Mouse (Mus musculus) kidney, adult 9 months (tissue): ENCODE data around the gene Mrtfa.
A peak's percentile ranks its signal among the peaks of the same experiment; 100 is the strongest.
"Not testable (repeated sequence)": the region's sequence is repeated elsewhere in the genome, so short reads cannot be mapped to it uniquely, and the experiment has no call there.

Experiments used
- DNase-seq: peaks from one replicate; pipeline ENCODE4 v3.0.0; 2022

Gene Mrtfa

DNA sequence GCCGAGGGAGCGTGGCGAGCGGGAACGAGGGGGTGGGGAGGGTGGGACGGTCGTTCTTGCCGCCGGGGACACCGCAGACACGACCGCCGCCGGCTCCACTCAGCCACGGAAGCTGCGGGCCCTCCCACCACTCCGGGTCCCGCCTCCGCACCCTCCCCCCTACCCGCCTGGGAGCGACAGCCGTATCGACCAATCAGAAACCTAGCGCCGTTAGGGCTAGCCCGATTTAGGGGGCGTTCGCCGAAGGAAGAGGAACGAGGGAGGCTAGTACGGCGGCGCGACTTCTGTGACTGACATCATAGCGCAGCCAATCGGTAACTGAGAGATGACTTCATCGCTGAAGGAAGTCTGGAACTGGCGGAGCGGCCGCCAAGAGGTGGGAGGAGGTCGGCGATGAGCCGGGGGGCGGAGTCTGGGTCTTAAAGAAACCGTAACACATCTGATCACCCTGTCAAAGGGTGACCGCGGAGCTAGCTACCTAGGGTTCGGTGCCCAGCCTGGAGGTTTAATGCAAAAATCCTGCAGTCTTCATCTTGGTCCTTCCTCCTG is at the start of gene Mrtfa:
Gene Mrtfa (minus strand): TSS at position 128 of the 549 bp plus-strand sequence.
- peak; percentile 100 for DNase-seq

- no peak for DNase-seq
Observed at GRCm38 (mm10) chr15:81239794-81240343, 49.3 kb upstream of the Mrtfa start.

- DNase-seq: peak; percentile 60
Observed at GRCm38 (mm10) chr15:81239261-81239660, 48.7 kb upstream of the Mrtfa start.

GRCm38 (mm10) chr15:81237471-81237870 is 46.9 kb upstream of the Mrtfa start:
- DNase-seq: no peak

DNA sequence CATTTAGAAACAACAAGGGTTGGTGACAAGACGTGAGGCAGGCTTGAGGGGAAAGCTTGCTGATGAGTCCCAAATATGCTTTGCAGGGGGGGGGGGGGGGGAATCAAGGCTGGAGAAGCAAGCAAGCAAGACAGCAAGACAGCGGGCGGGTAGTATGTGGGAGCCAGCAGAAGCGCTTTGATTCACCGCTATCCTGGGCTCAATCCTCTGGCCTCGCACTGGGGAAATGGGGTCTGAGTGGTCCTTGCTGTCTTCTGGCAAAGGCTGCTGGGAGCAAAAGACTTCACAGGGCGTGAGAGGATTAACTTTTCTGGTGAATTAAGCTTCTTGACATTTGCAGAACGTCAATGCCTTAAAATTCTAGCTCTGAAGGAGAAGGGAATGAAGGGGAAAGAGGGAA is 45.5 kb upstream of the Mrtfa start:
- DNase-seq: no peak

DNA sequence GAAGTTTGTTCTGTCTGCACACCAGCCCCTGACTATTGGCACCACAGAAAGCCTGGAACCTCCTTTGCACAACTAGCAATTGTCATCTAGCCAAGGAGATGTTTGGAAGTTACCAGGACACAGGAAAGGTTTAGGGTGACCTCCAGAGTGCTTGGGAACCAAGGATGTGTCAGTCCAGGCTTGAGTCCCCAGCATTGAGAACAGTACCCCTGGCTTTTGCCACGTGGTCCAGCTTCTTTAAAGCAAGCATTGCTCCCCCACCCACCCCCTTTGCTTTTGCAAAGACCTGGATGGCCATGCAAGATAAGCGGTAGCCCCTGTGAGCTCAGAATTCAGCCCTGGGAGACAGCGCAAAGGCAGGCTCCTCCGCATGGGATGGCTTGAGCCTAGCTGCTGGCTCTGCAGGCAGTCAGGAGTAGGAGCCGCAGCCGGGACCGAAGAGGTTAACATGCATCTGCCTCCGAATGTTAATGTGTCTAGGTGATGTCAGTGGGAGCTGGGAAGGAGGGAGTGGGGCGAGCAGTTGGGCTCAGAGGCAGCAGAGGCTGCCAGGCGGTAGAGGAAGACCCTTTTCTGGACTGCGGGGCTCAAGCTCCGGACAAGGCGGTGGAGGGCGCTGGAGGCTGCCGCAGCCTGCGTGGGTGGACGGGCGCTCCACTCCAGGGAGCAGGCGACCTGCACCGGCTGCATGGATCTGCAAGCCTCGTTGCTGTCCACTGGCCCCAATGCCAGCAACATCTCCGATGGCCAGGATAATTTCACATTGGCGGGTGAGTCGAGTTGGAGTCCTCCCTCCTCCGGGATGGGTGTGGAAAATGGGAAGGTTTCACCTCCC is 44.7 kb upstream of the Mrtfa start, which contains the start of gene Mchr1:
Gene Mchr1 (plus strand): TSS at position 414 of the 835 bp plus-strand sequence.
- DNase-seq: peak; percentile 37

GRCm38 (mm10) chr15:81231325-81231724 is 40.8 kb upstream of the Mrtfa start:
- no peak for DNase-seq

- peak; percentile 91 for DNase-seq
Observed at GRCm38 (mm10) chr15:81229791-81230190, 39.2 kb upstream of the Mrtfa start.

GRCm38 (mm10) chr15:81228258-81228657 is 37.7 kb upstream of the Mrtfa start:
- DNase-seq: no peak

DNA sequence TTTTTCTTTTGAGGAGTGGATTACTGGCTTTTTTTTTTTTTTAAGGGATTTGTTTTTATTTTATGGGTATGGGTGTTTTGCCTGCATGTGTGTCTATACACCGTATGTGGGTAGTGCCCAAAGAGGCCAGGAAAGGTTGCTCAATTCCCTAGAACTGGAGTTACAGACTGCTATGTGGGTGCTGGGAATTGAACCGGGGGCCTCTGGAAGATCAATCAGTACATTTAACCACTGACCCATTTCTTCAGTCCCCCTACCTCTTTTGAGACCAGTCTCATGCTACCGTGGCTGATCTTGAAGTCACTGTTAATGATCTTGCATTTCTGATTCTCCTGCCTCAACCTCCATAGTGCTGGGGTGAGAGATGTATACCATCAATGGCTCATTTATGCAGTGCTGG is 36.7 kb upstream of the Mrtfa start:
- no peak for DNase-seq

GRCm38 (mm10) chr15:81226796-81227195 is 36.2 kb upstream of the Mrtfa start:
- DNase-seq: no peak

DNA sequence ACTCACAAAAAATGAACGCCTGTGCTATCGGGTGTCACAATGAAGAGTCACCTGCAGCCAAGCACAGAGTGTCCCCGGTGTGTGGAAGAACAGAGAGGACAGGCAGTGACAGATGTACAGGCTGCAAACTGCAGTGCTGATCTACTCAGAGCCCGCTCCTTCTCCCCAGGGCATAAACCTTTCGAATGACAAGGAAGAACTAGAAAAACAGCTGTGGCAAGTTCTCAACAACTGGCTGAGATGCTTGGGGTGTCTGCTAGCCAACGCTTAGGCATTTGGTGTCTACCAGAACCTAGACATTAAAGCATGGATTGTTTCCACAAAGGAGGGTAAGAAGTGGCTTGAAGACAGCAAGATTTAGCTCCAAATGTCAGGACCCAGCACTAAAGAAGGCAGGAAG is 35.2 kb upstream of the Mrtfa start:
- DNase-seq: no peak

- no peak for DNase-seq
Observed at GRCm38 (mm10) chr15:81225016-81225415, 34.5 kb upstream of the Mrtfa start.

- no peak for DNase-seq
Observed at GRCm38 (mm10) chr15:81221446-81221845, 30.9 kb upstream of the Mrtfa start.

GRCm38 (mm10) chr15:81220051-81220450 is 29.5 kb upstream of the Mrtfa start:
- DNase-seq: not testable (repeated sequence)

DNA sequence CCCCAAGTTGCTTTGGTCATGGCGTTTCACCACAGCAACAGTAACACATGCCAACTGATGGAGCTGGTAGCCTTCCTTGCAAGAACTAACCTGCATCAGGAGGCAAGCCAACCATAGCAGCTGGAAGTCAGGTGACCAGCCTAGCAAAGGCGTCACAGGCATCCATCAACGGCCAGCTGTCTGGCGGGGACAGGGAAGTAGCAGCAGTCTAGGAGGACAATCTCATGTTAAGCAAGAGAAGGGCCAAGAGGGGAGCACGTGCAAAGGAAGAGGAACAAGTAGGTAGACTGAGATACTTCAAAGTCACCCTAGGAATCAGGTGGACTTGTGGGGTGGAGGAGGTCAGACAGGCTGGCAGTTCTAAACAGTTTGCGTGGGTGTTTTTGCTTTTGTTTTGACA is 28.5 kb upstream of the Mrtfa start:
- DNase-seq: no peak

- DNase-seq: no peak
Observed at GRCm38 (mm10) chr15:81216906-81217653, 26.5 kb upstream of the Mrtfa start.

- no peak for DNase-seq
Observed at GRCm38 (mm10) chr15:81212976-81213375, 22.4 kb upstream of the Mrtfa start.

GRCm38 (mm10) chr15:81210496-81210895 is 19.9 kb upstream of the Mrtfa start:
- DNase-seq: no peak

DNA sequence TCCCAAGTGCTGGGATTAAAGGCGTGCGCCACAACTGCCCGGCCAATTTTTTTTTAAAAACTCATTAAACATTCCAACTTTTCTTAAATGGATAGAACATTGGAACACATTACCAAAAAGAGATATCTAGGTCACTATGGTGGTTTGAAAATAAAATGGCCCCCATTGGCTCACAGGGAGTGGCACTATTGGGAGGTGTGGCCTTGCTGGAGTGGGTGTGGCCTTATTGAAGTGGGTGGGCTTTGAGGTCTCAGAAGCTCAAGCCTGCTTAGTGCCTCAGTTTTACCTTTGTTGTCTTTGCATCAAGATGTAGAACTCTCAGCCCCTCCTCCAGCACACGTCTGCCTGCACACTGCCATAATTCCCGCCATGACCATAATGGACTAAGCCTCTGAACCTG is 11.9 kb upstream of the Mrtfa start:
- DNase-seq: no peak

GRCm38 (mm10) chr15:81199372-81199959 is 8.9 kb upstream of the Mrtfa start:
- peak; percentile 81 for DNase-seq

GRCm38 (mm10) chr15:81198447-81198846 is 7.9 kb upstream of the Mrtfa start:
- DNase-seq: no peak

DNA sequence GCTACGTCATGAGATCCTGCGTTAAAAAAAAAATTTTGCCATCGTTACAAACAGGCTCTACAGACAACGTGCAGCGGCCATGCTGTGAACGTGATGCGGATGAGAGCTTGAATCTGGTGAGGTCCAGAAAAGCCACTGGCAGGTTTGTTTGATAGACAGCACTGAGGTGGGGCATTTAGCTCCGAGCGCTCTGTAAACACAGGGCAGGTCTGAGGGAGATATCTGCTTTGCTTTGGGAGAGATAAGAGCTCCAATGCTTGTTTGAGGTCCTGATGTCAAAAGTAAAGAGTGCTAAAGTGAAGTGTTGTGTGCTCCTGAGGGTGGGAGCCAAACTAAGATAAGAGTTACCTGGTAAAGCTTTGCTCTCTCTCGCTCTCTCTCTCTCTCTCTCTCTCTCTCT is 6.6 kb upstream of the Mrtfa start:
- no peak for DNase-seq
